Mouse (Mus musculus) embryonic facial prominence, embryonic 13.5 days (tissue): ENCODE measurements around the gene Gse1. TPM values are rescaled to one million over a fixed set of nuclear protein-coding genes. Genes with fewer than 3 reads are reported as not detected.

Experiments
- ATAC-seq: fragments of 200-750 bp; cut with Nextera tagmentation; 2 replicates; pipeline ENCODE4 v1.8.0; 2017; ENCODE audit warnings: low read depth; ENCODE audit not compliant: insufficient number of reproducible peaks, insufficient read depth, low FRiP score, low TSS enrichment
- H3K27ac ChIP-seq: fragments of 300-500 bp; sonication (generic); 2 replicates; pipeline ENCODE4 v1.5.1; 2015; ENCODE audit warnings: moderate library complexity, mild to moderate bottlenecking, inconsistent platforms
- H3K27me3 ChIP-seq: fragments of 300-500 bp; sonication (generic); 2 replicates; pipeline ENCODE4 v1.6.1; 2015; ENCODE audit warnings: mild to moderate bottlenecking, inconsistent platforms
- H3K36me3 ChIP-seq: fragments of 300-500 bp; sonication (generic); 2 replicates; pipeline ENCODE4 v1.6.1; 2015; ENCODE audit warnings: mild to moderate bottlenecking, inconsistent platforms
- H3K4me1 ChIP-seq: fragments of 300-500 bp; sonication (generic); 2 replicates; pipeline ENCODE4 v1.6.1; 2015; ENCODE audit warnings: inconsistent platforms
- H3K4me2 ChIP-seq: fragments of 300-500 bp; sonication (generic); 2 replicates; pipeline ENCODE4 v1.6.1; 2015; ENCODE audit warnings: moderate library complexity, mild to moderate bottlenecking, inconsistent platforms
- H3K4me3 ChIP-seq: fragments of 300-500 bp; sonication (generic); 2 replicates; pipeline ENCODE4 v1.5.1; 2015; ENCODE audit warnings: mild to moderate bottlenecking, inconsistent platforms
- H3K9ac ChIP-seq: fragments of 300-500 bp; sonication (generic); 2 replicates; pipeline ENCODE4 v1.6.1; 2015; ENCODE audit warnings: mild to moderate bottlenecking, inconsistent platforms
- H3K9me3 ChIP-seq: fragments of 300-500 bp; sonication (generic); 2 replicates; pipeline ENCODE4 v1.6.1; 2016; ENCODE audit warnings: inconsistent platforms
- WGBS: fragments of 180-500 bp; shearing (Covaris S2); methylation state at CpG from one replicate; pipeline ENCODE4 v1.1.7; 2015; ENCODE audit warnings: mixed read lengths; 5-methylcytosine and 5-hydroxymethylcytosine counted together
- polyA plus RNA-seq: library from polyadenylated mRNA; unstranded; fragments of >200 nt; fragmentation: Nextera tagmentation; extraction: Ambion mirVana; gene quantifications from 2 replicates; pipeline ENCODE4 v1.2.1, GENCODE M21; 2015

Gse1 gene
- polyA plus RNA-seq, 1 experiment from 2014 or later = 8.6 TPM

- Histone ChIP-seq H3K4me2 (no peak overlapping the region), H3K9me3 (no peaks in the 10 kb centered on the region), H3K36me3 (no peaks in the 10 kb centered on the region), H3K27ac (no peak overlapping the region), H3K4me1 (peaks cover 78% of the 10 kb centered on the region), H3K27me3 (no peaks in the 10 kb centered on the region), H3K9ac (no peak overlapping the region), H3K4me3 (no peak overlapping the region)
- no peak for ATAC-seq
- 64% methylated on average over 8 of the region's 8 CpGs for WGBS
These were observed 272.5 kb downstream of the Gse1 start for GRCm38 (mm10) chr8:120500701-120501261.

- 72% methylated on average over 5 of the region's 5 CpGs for WGBS
- Histone ChIP-seq H3K9me3 (no peaks in the 10 kb centered on the region), H3K4me2 (no peak overlapping the region), H3K4me3 (no peak overlapping the region), H3K4me1 (peaks cover 83% of the 10 kb centered on the region), H3K27ac (no peak overlapping the region), H3K9ac (peak overlapping the region; percentile 16; the same call in 1 of the 2 replicates), H3K27me3 (no peaks in the 10 kb centered on the region), H3K36me3 (no peaks in the 10 kb centered on the region)
- ATAC-seq = no peak
These were observed 273.2 kb downstream of the Gse1 start for GRCm38 (mm10) chr8:120501426-120501825.

GRCm38 (mm10) chr8:120502428-120502827 lies 274.2 kb downstream of the Gse1 start:
- 51% methylated on average over 5 of the region's 5 CpGs for WGBS

GRCm38 (mm10) chr8:120504251-120505081 lies 276.2 kb downstream of the Gse1 start:
- peak overlapping the region; percentile 55; the same call in 1 of the 2 replicates for H3K27ac ChIP-seq
- no peaks in the 10 kb centered on the region for H3K36me3 ChIP-seq
- no peaks in the 10 kb centered on the region for H3K27me3 ChIP-seq
- H3K4me1 ChIP-seq = peaks cover 77% of the 10 kb centered on the region
- H3K4me2 ChIP-seq = peak overlapping the region; percentile 59
- H3K9me3 ChIP-seq = no peaks in the 10 kb centered on the region
- peak overlapping the region; percentile 25 for H3K4me3 ChIP-seq
- H3K9ac ChIP-seq = peak overlapping the region; percentile 60
- WGBS = 9% methylated on average over 19 of the region's 20 CpGs
- ATAC-seq = no peak

More at GRCm38 (mm10) chr8:120502428-120502827, 274.2 kb downstream of the Gse1 start:
- Histone ChIP-seq H3K36me3 (no peaks in the 10 kb centered on the region), H3K9me3 (no peaks in the 10 kb centered on the region), H3K4me1 (peaks cover 77% of the 10 kb centered on the region), H3K9ac (no peak overlapping the region), H3K4me2 (no peak overlapping the region), H3K27me3 (no peaks in the 10 kb centered on the region), H3K27ac (no peak overlapping the region), H3K4me3 (no peak overlapping the region)
- ATAC-seq = no peak

GRCm38 (mm10) chr8:120505082-120505511 lies 276.8 kb downstream of the Gse1 start:
- ATAC-seq = no peak
- peak overlapping the region; percentile 25 for H3K4me3 ChIP-seq
- peak overlapping the region; percentile 60 for H3K9ac ChIP-seq
- H3K4me2 ChIP-seq = peak overlapping the region; percentile 59
- H3K4me1 ChIP-seq = peaks cover 80% of the 10 kb centered on the region
- no peaks in the 10 kb centered on the region for H3K9me3 ChIP-seq
- H3K27me3 ChIP-seq = no peaks in the 10 kb centered on the region
- H3K27ac ChIP-seq = peak overlapping the region; percentile 55; the same call in 1 of the 2 replicates
- H3K36me3 ChIP-seq = no peaks in the 10 kb centered on the region
- 1% methylated on average over 19 of the region's 19 CpGs for WGBS

- peaks cover 85% of the 10 kb centered on the region for H3K4me1 ChIP-seq
- H3K27me3 ChIP-seq = no peaks in the 10 kb centered on the region
- H3K27ac ChIP-seq = no peak overlapping the region
These were observed 277.5 kb downstream of the Gse1 start for GRCm38 (mm10) chr8:120505619-120506310.

GRCm38 (mm10) chr8:120506562-120506961 lies 278.3 kb downstream of the Gse1 start:
- Histone ChIP-seq H3K36me3 (no peaks in the 10 kb centered on the region), H3K27me3 (no peaks in the 10 kb centered on the region), H3K9me3 (no peaks in the 10 kb centered on the region), H3K4me1 (peaks cover 85% of the 10 kb centered on the region), H3K4me3 (no peak overlapping the region), H3K4me2 (no peak overlapping the region), H3K27ac (no peak overlapping the region), H3K9ac (no peak overlapping the region)
- WGBS = 52% methylated on average over 2 of the region's 2 CpGs
- ATAC-seq = no peak

More at GRCm38 (mm10) chr8:120505619-120506310, 277.5 kb downstream of the Gse1 start:
- Histone ChIP-seq H3K9me3 (no peaks in the 10 kb centered on the region), H3K9ac (peak overlapping the region; percentile 60; the same call in 1 of the 2 replicates), H3K4me2 (peak overlapping the region; percentile 59), H3K36me3 (no peaks in the 10 kb centered on the region), H3K4me3 (peak overlapping the region; percentile 25; the same call in 1 of the 2 replicates)
- no peak for ATAC-seq
- WGBS = 22% methylated on average over 23 of the region's 23 CpGs

GRCm38 (mm10) chr8:120507290-120507689 lies 279.0 kb downstream of the Gse1 start:
- H3K4me2 ChIP-seq = no peak overlapping the region
- H3K9me3 ChIP-seq = no peaks in the 10 kb centered on the region
- no peak for ATAC-seq
- H3K27me3 ChIP-seq = no peaks in the 10 kb centered on the region
- 86% methylated on average over 9 of the region's 9 CpGs for WGBS
- no peak overlapping the region for H3K4me3 ChIP-seq
- peaks cover 92% of the 10 kb centered on the region for H3K4me1 ChIP-seq
- H3K27ac ChIP-seq = no peak overlapping the region
- no peak overlapping the region for H3K9ac ChIP-seq
- no peaks in the 10 kb centered on the region for H3K36me3 ChIP-seq

GRCm38 (mm10) chr8:120509136-120510034 lies 281.1 kb downstream of the Gse1 start:
- ATAC-seq = 0 out of 2 replicates have a peak, but pooled peaks have one; percentile 4
- 6% methylated on average over 21 of the region's 21 CpGs for WGBS
- Histone ChIP-seq H3K9ac (0 out of 2 replicates have a peak overlapping the region, but pooled peaks have one; percentile 27), H3K9me3 (no peaks in the 10 kb centered on the region), H3K27ac (peak overlapping the region; percentile 55; the same call in 1 of the 2 replicates), H3K4me3 (peak overlapping the region; percentile 13), H3K36me3 (no peaks in the 10 kb centered on the region), H3K27me3 (no peaks in the 10 kb centered on the region), H3K4me2 (peak overlapping the region; percentile 53), H3K4me1 (peaks cover 93% of the 10 kb centered on the region)

GRCm38 (mm10) chr8:120510035-120510416 lies 281.8 kb downstream of the Gse1 start:
- Histone ChIP-seq H3K9me3 (no peaks in the 10 kb centered on the region), H3K4me3 (no peak overlapping the region), H3K36me3 (no peaks in the 10 kb centered on the region), H3K4me1 (peaks cover 90% of the 10 kb centered on the region), H3K27me3 (no peaks in the 10 kb centered on the region), H3K27ac (peak overlapping the region; percentile 55; the same call in 1 of the 2 replicates), H3K9ac (no peak overlapping the region), H3K4me2 (peak overlapping the region; percentile 53)
- WGBS = 0% methylated on average over 5 of the region's 6 CpGs
- no peak for ATAC-seq
